Mouse (Mus musculus): ENCODE results near the gene Il1rapl2. TPM values are rescaled to one million over a fixed set of nuclear protein-coding genes. Genes with fewer than 3 reads are reported as not detected.

Gene Il1rapl2
- total and polyA plus RNA-seq, 2 experiments from 2014 or later: 6.4 to 7.4 TPM

- H3K9me3 ChIP-seq (ENCODE audit: low read length): no peaks in the 10 kb centered on the region
- H3K36me3 ChIP-seq (ENCODE audit: insufficient read depth, low read length): no peaks in the 10 kb centered on the region
- TF ChIP-seq CTCF (IDR thresholded peaks at IDR 0.05; ENCODE audit: low read depth): no peak
- no peaks in the 10 kb centered on the region for H3K4me1 ChIP-seq (ENCODE audit: insufficient read depth, low read length)
- H3K9ac ChIP-seq (replicated peaks; ENCODE audit: low read length): no peak overlapping the region
- no peak for ATAC-seq
- no peaks in the 10 kb centered on the region for H3K27me3 ChIP-seq (ENCODE audit: insufficient read depth, low read length)
- H3K27ac ChIP-seq: no peak overlapping the region
- no peak for DNase-seq (ENCODE audit: low spot score)
- H3K4me2 ChIP-seq (ENCODE audit: low read depth, low read length): no peak overlapping the region
- WGBS: 35% methylated on average over 1 of the region's 1 CpGs
- H3K4me3 ChIP-seq (ENCODE audit: low read length): no peak overlapping the region
Measured at GRCm38 (mm10) chrX:138722372-138722771, 1152.0 kb downstream of the Il1rapl2 start.

DNA sequence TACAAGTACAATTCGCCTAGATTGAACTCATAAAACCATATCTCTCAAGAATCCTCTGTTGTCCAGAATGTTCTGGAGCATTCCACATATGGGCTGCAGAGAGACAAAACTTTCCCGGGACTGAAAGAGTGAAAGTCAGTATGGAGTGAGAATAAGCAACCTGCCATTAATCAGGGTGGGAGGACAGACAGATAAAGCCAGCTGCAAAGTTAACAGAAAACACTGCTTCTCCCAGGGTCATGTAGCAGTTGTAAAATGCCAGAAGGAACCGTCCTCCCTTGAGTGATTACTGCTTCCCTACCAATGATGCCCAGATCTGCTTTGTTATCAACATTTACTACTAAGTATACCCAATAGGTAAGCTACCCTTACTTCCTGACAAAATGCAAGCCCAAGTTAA, 1230.5 kb downstream of the Il1rapl2 start:
- Histone ChIP-seq H3K9ac (replicated peaks; ENCODE audit: low read length) (no peak overlapping the region), H3K4me2 (ENCODE audit: low read depth, low read length) (no peak overlapping the region), H3K36me3 (ENCODE audit: insufficient read depth, low read length) (no peaks in the 10 kb centered on the region), H3K9me3 (ENCODE audit: low read length) (no peaks in the 10 kb centered on the region), H3K27ac (no peak overlapping the region), H3K4me1 (ENCODE audit: insufficient read depth, low read length) (no peaks in the 10 kb centered on the region), H3K4me3 (ENCODE audit: low read length) (no peak overlapping the region), H3K27me3 (ENCODE audit: insufficient read depth, low read length) (no peaks in the 10 kb centered on the region)
- DNase-seq (ENCODE audit: low spot score) (no peak), ATAC-seq (no peak)
- 59% methylated on average over 3 of the region's 3 CpGs for WGBS
- no peak for TF ChIP-seq CTCF (IDR thresholded peaks at IDR 0.05; ENCODE audit: low read depth)

DNA sequence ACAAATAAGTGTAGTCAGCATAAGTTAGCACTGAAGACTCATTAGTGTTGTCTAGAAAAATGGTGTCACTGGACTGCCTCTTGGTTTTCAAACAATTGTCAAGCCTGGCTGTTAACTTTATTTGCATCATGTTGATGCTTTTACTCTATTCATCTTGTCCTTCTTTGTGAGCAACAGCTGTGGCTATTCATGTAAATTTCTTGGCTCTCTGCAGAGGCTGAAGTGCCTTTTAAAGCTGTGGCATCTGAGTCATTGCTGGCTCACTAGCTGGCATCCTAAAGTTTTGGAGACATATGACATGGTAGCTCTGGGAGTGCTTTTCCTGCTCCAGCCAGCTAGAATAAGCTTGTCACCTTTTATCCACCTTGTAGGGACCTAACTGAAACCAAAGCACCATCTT, 1261.5 kb downstream of the Il1rapl2 start:
- Histone ChIP-seq H3K36me3 (ENCODE audit: insufficient read depth, low read length) (no peaks in the 10 kb centered on the region), H3K27ac (no peak overlapping the region), H3K9ac (replicated peaks; ENCODE audit: low read length) (no peak overlapping the region), H3K4me3 (ENCODE audit: low read length) (no peak overlapping the region), H3K9me3 (ENCODE audit: low read length) (no peaks in the 10 kb centered on the region), H3K27me3 (ENCODE audit: insufficient read depth, low read length) (no peaks in the 10 kb centered on the region), H3K4me1 (ENCODE audit: insufficient read depth, low read length) (no peaks in the 10 kb centered on the region), H3K4me2 (ENCODE audit: low read depth, low read length) (no peak overlapping the region)
- DNase-seq (ENCODE audit: low spot score) (no peak), ATAC-seq (no peak)
- TF ChIP-seq CTCF (IDR thresholded peaks at IDR 0.05; ENCODE audit: low read depth): no peak

DNA sequence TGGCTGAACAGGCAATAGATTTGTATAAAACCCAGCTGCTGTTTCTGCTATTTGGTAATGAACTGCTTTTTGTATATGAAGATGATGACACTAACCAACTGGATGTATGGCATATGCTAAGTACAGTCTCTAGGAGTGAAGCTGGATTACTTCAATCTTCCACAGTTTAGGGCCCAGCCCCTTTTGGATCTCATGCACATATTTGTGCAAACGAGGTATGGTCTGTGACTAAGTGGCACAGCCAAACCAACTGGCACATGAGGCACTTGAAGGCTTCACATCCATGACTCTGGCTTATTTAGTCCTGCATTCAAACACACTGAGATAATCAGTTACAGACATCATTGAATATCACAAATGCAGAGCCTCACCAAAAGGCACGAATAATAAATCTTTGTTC, 1263.5 kb downstream of the Il1rapl2 start:
- Histone ChIP-seq H3K4me1 (ENCODE audit: insufficient read depth, low read length) (no peaks in the 10 kb centered on the region), H3K36me3 (ENCODE audit: insufficient read depth, low read length) (no peaks in the 10 kb centered on the region), H3K9me3 (ENCODE audit: low read length) (no peaks in the 10 kb centered on the region), H3K27me3 (ENCODE audit: insufficient read depth, low read length) (no peaks in the 10 kb centered on the region), H3K27ac (no peak overlapping the region), H3K4me2 (ENCODE audit: low read depth, low read length) (no peak overlapping the region), H3K4me3 (ENCODE audit: low read length) (no peak overlapping the region), H3K9ac (replicated peaks; ENCODE audit: low read length) (no peak overlapping the region)
- no peak for TF ChIP-seq CTCF (IDR thresholded peaks at IDR 0.05; ENCODE audit: low read depth)
- WGBS: 57% methylated on average over 2 of the region's 2 CpGs
- ATAC-seq: no peak
- DNase-seq (ENCODE audit: low spot score): no peak

DNA sequence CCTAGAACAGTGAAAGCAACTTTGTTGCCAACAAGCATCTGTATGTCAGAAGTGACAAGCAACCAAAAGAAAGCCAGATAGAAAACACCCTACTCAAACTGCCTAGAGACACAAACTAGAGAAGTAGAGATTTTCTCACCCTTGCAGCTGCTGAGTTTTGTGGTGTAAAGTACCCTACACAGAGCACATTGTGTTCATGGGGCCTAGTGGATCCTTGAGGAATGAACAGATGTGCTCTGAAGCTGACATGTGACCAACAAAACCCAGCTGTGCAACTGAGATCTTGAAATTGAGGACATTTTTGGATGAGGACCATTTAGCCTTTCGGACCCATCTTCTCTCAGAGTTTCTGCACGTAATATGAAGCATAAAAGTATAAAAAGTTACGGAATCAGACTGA, 1268.0 kb downstream of the Il1rapl2 start:
- DNase-seq (ENCODE audit: low spot score): no peak
- H3K9me3 ChIP-seq (ENCODE audit: low read length): no peaks in the 10 kb centered on the region
- no peak overlapping the region for H3K4me2 ChIP-seq (ENCODE audit: low read depth, low read length)
- no peak overlapping the region for H3K27ac ChIP-seq
- no peak for TF ChIP-seq CTCF (IDR thresholded peaks at IDR 0.05; ENCODE audit: low read depth)
- H3K4me3 ChIP-seq (ENCODE audit: low read length): no peak overlapping the region
- H3K9ac ChIP-seq (replicated peaks; ENCODE audit: low read length): no peak overlapping the region
- H3K4me1 ChIP-seq (ENCODE audit: insufficient read depth, low read length): no peaks in the 10 kb centered on the region
- ATAC-seq: no peak
- WGBS: 86% methylated on average over 3 of the region's 3 CpGs
- no peaks in the 10 kb centered on the region for H3K27me3 ChIP-seq (ENCODE audit: insufficient read depth, low read length)
- H3K36me3 ChIP-seq (ENCODE audit: insufficient read depth, low read length): no peaks in the 10 kb centered on the region

All from hindbrain, postnatal 0 days (tissue).